Mouse (Mus musculus): ENCODE results near the gene Hsph1. TPM values are rescaled to one million over a fixed set of nuclear protein-coding genes. Genes with fewer than 3 reads are reported as not detected.

Gene Hsph1
- polyA plus RNA-seq (2014; fragmentation: Nextera tagmentation; extraction: Ambion mirVana): 57.0 and 57.4 TPM in 2 replicates

DNA sequence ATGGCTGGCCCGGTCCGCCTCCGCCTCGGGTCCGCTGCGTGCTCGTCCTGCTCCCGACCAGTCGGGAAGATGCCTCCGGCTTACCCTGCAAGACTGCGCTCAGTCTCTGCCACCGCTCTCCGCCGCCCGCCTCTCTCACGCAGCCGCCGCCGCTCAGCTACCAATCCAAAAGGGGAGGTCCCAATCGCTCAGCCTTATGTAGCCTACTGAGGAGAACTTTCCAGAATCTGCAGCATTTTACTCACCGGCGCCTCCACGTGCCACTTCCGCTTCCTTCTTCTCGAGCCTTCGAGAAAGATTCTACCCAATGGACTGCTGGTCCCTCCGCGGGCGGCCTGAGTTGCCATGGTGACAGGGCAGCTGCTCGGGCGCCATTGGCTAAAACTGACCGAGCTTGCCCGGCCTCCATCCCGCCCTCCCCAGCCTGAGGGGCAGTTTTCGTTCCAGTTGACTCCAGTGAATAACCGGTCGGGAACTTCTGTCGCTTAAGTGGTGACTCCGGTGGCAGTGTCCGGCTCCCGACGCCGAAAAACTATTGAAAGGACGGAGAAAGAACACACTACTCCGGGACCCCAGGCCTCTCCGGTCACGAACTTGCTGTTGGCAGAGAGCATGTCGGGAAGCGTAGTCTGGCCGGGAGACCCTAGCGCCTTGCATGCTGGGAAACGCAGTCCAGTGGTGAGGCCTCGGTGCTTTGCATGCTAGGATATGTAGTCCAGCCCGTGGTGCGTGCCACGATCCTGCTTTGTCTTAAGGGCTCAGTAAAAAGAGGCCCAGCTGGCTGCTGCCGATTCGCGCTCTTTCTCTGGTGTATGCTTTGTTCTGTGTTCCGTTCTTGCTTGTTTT lies at the start of gene Hsph1:
Gene Hsph1 (minus strand): TSS at position 302 of the 846 bp plus-strand sequence.
- ATAC-seq (ENCODE audit: insufficient read depth): peak; percentile 99
- Histone ChIP-seq H3K9ac (peak within 1 kb of the TSS; percentile 75), H3K4me2 (peak within 1 kb of the TSS; percentile 73), H3K27ac (ENCODE audit: low read depth) (peak within 1 kb of the TSS; percentile 89), H3K27me3 (ENCODE audit: insufficient read depth, low read length) (no peaks in the 10 kb centered on the region), H3K36me3 (ENCODE audit: insufficient read depth) (peaks cover 25% of the 10 kb centered on the region), H3K4me1 (ENCODE audit: insufficient read depth) (peaks cover 12% of the 10 kb centered on the region), H3K9me3 (ENCODE audit: low read depth, low read length) (no peaks in the 10 kb centered on the region), H3K4me3 (ENCODE audit: low read depth, low read length) (peak within 1 kb of the TSS; percentile 83)
- peak; percentile 99 for DNase-seq
- WGBS: under 1% methylated on average over 60 of the region's 60 CpGs
- peak; percentile 29 for TF ChIP-seq CTCF (IDR thresholded peaks at IDR 0.05; ENCODE audit: low read depth)

DNA sequence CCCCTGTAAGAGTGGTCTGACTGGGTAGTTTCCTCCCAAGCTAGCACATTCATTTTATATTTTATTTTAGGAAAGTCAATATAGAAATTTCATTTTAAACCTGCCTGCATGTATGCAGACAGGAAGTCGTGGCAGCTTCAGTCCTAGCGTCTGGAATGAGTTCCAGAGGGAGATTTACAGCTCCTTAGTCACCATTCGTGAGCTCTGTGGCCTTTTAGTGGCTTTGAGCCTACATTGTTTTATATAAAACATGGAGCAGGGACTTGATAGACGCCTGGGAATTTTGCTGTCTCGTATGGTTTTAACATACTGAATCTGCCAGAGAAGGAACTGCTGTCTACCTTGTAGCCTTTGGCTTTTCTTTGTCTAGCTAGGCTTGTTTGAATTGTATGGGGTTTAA lies 44.8 kb upstream of the Hsph1 start:
- H3K27me3 ChIP-seq (ENCODE audit: insufficient read depth, low read length): no peaks in the 10 kb centered on the region
- no peaks in the 10 kb centered on the region for H3K4me1 ChIP-seq (ENCODE audit: insufficient read depth)
- DNase-seq (no peak), ATAC-seq (ENCODE audit: insufficient read depth) (no peak)
- H3K4me3 ChIP-seq (ENCODE audit: low read depth, low read length): no peak overlapping the region
- H3K9ac ChIP-seq: no peak overlapping the region
- no peak overlapping the region for H3K4me2 ChIP-seq
- H3K36me3 ChIP-seq (ENCODE audit: insufficient read depth): no peaks in the 10 kb centered on the region
- H3K9me3 ChIP-seq (ENCODE audit: low read depth, low read length): no peaks in the 10 kb centered on the region
- TF ChIP-seq CTCF (IDR thresholded peaks at IDR 0.05; ENCODE audit: low read depth): no peak
- H3K27ac ChIP-seq (ENCODE audit: low read depth): no peak overlapping the region
- WGBS: 63% methylated on average over 5 of the region's 5 CpGs

DNA sequence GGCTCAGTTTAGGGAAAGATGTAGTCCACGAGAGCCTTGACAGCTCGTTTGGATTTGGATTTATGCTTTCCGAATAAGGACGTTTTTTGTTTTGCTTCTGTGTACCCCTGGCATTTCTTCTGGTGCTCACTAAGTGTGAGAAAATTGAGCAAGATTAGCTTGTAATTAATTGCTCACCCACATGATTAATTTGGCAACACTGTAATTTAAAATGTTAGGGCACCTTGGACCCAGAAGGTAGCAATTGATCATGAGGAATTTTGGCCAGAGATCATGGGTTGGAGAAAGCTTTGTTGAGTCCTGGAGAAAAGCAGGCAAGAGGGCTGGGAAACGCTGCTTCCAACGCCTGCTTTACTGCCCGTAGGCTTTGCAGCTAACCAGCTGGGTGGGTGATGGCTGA lies 43.7 kb upstream of the Hsph1 start:
- Histone ChIP-seq H3K27ac (ENCODE audit: low read depth) (no peak overlapping the region), H3K27me3 (ENCODE audit: insufficient read depth, low read length) (no peaks in the 10 kb centered on the region), H3K9me3 (ENCODE audit: low read depth, low read length) (no peaks in the 10 kb centered on the region), H3K4me2 (peak overlapping the region; percentile 98), H3K36me3 (ENCODE audit: insufficient read depth) (no peaks in the 10 kb centered on the region), H3K4me1 (ENCODE audit: insufficient read depth) (no peaks in the 10 kb centered on the region), H3K4me3 (ENCODE audit: low read depth, low read length) (no peak overlapping the region), H3K9ac (peak overlapping the region; percentile 81; the same call in 1 of the 2 replicates)
- DNase-seq (peak; percentile 23), ATAC-seq (ENCODE audit: insufficient read depth) (no peak)
- 45% methylated on average over 7 of the region's 7 CpGs for WGBS
- TF ChIP-seq CTCF (IDR thresholded peaks at IDR 0.05; ENCODE audit: low read depth): no peak

DNA sequence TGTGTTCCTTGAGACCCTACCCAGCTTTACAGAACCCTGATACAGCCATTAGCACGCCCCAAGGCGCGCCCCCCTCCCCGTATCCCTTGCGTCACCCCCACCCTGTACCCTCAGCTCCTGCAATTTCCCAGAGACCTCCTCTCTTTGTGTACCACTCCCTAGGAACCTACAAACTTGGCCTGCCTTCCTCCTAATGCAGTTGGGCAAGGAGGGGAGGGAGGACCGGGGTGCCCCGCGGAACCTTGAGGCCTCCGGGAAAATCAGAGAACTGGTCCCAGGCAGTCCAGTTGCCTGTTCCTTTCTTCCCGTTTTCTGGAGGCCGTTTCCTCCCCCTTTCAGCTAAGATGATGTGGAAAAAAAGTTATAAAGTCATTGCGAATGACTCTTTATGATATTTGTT lies 43.2 kb upstream of the Hsph1 start:
- TF ChIP-seq CTCF (IDR thresholded peaks at IDR 0.05; ENCODE audit: low read depth): no peak
- Histone ChIP-seq H3K4me1 (ENCODE audit: insufficient read depth) (no peaks in the 10 kb centered on the region), H3K9me3 (ENCODE audit: low read depth, low read length) (no peaks in the 10 kb centered on the region), H3K9ac (peak overlapping the region; percentile 81), H3K27me3 (ENCODE audit: insufficient read depth, low read length) (no peaks in the 10 kb centered on the region), H3K36me3 (ENCODE audit: insufficient read depth) (no peaks in the 10 kb centered on the region), H3K4me3 (ENCODE audit: low read depth, low read length) (peak overlapping the region; percentile 75), H3K27ac (ENCODE audit: low read depth) (no peak overlapping the region), H3K4me2 (peak overlapping the region; percentile 98)
- peak; percentile 44 for DNase-seq
- WGBS: 7% methylated on average over 12 of the region's 12 CpGs
- ATAC-seq (ENCODE audit: insufficient read depth): peak; percentile 1; the same call in 1 of the 2 replicates

DNA sequence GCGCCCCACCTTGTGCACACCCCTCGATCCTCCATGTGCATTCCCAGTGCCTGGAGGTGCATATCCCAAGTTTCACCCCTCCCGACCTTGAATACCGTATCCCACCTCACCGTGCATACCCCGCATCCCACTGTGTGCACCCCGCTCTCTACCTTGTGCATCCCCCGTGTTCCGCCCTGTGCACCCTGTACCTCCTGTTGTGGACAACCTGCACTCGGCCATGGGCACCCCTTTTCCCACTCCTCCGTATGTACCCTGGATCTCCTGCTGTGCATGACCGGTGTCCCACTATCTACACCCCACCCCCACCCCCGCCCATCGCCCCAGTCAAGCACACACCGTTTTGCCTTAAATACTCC lies 42.8 kb upstream of the Hsph1 start:
- ATAC-seq (ENCODE audit: insufficient read depth): peak; percentile 41
- Histone ChIP-seq H3K27ac (ENCODE audit: low read depth) (no peak overlapping the region), H3K4me1 (ENCODE audit: insufficient read depth) (no peaks in the 10 kb centered on the region), H3K4me3 (ENCODE audit: low read depth, low read length) (peak overlapping the region; percentile 75), H3K36me3 (ENCODE audit: insufficient read depth) (no peaks in the 10 kb centered on the region), H3K9ac (peak overlapping the region; percentile 81), H3K27me3 (ENCODE audit: insufficient read depth, low read length) (no peaks in the 10 kb centered on the region), H3K9me3 (ENCODE audit: low read depth, low read length) (no peaks in the 10 kb centered on the region), H3K4me2 (peak overlapping the region; percentile 98)
- TF ChIP-seq CTCF (IDR thresholded peaks at IDR 0.05; ENCODE audit: low read depth): no peak
- DNase-seq: no peak
- 3% methylated on average over 15 of the region's 15 CpGs for WGBS

DNA sequence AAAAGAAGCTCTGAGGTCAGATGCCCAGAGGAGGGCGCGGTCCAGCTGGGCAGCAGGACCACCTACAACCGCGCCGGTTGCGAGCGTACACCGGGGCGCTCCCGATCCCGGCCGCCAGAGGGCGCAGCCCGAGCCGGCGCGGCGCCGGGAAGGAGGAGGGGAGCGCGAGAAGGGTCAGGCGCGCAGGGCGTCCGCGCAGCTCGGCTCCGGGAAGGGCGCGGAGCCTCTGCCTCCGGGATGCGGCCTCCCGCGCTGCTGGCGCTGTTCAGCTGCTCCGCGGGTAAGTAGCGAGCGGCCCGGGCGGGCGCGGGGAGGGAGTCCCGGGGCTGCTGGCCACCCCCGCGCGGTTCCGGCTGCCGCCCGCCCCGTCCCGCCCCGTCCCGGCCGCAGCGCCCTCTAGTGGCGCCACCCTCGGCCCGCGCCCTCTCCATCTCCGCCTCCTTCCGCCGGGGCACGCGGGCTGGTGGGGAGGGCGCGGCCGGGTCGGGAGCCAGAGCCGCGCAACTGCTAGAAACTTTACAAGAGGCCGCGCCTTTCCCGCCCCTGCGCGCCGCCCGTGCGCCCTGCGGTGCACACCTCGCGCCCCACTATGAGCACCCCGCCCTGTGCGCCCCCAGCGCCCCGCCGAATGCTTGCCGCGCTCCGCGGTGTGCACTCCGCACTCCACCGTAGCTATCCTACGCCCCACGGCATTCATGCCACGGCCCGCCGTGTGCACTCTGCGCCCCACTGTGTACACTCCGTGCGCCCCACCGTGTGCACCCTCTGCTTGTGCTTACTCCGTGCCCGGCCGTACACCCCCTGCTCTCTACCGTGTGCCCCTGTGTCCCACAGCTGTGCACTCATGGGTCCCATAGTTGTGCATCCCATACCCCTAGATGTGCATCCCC lies 42.2 kb upstream of the Hsph1 start, which contains the start of gene B3glct:
Gene B3glct (plus strand): TSS at position 131 of the 890 bp plus-strand sequence.
- H3K36me3 ChIP-seq (ENCODE audit: insufficient read depth): no peaks in the 10 kb centered on the region
- H3K27me3 ChIP-seq (ENCODE audit: insufficient read depth, low read length): no peaks in the 10 kb centered on the region
- peak within 1 kb of the TSS; percentile 75 for H3K4me3 ChIP-seq (ENCODE audit: low read depth, low read length)
- H3K27ac ChIP-seq (ENCODE audit: low read depth): peak within 1 kb of the TSS; percentile 82
- TF ChIP-seq CTCF (IDR thresholded peaks at IDR 0.05; ENCODE audit: low read depth): peak; percentile 64
- peak within 1 kb of the TSS; percentile 98 for H3K4me2 ChIP-seq
- peak; percentile 89 for DNase-seq
- ATAC-seq (ENCODE audit: insufficient read depth): peak; percentile 96
- H3K4me1 ChIP-seq (ENCODE audit: insufficient read depth): no peaks in the 10 kb centered on the region
- peak within 1 kb of the TSS; percentile 81 for H3K9ac ChIP-seq
- WGBS: under 1% methylated on average over 102 of the region's 106 CpGs
- H3K9me3 ChIP-seq (ENCODE audit: low read depth, low read length): no peaks in the 10 kb centered on the region
